Mouse (Mus musculus) kidney, embryonic 15.5 days (tissue): ENCODE measurements around the gene Ptch2. TPM values are rescaled to one million over a fixed set of nuclear protein-coding genes. Genes with fewer than 3 reads are reported as not detected.

ENCODE experiments used
- ATAC-seq: fragments of 200-750 bp; cut with Nextera tagmentation; replicated peaks from 2 replicates; pipeline ENCODE4 v1.8.0; 2017; ENCODE audit warnings: moderate TSS enrichment; ENCODE audit not compliant: low FRiP score
- H3K27ac ChIP-seq: fragments of 300-500 bp; sonication (generic); 2 replicates; pipeline ENCODE4 v1.5.1; 2015; ENCODE audit warnings: mild to moderate bottlenecking, inconsistent platforms
- H3K27me3 ChIP-seq: fragments of 300-500 bp; sonication (generic); 2 replicates; pipeline ENCODE4 v1.6.1; 2015; ENCODE audit warnings: inconsistent platforms
- H3K36me3 ChIP-seq: fragments of 300-500 bp; sonication (generic); 2 replicates; pipeline ENCODE4 v1.6.1; 2015; ENCODE audit warnings: inconsistent platforms
- H3K4me1 ChIP-seq: fragments of 300-500 bp; sonication (generic); 2 replicates; pipeline ENCODE4 v1.6.1; 2015; ENCODE audit warnings: inconsistent platforms
- H3K4me2 ChIP-seq: fragments of 300-500 bp; sonication (generic); 2 replicates; pipeline ENCODE4 v1.6.1; 2015; ENCODE audit warnings: moderate library complexity, mild to moderate bottlenecking, inconsistent platforms
- H3K4me3 ChIP-seq: fragments of 300-500 bp; sonication (generic); replicated peaks from 2 replicates; pipeline ENCODE4 v1.5.1; 2015; ENCODE audit warnings: mild to moderate bottlenecking, inconsistent platforms
- H3K9ac ChIP-seq: fragments of 300-500 bp; sonication (generic); 2 replicates; pipeline ENCODE4 v1.6.1; 2015; ENCODE audit warnings: mild to moderate bottlenecking, inconsistent platforms
- H3K9me3 ChIP-seq: fragments of 300-500 bp; sonication (generic); replicated peaks from 2 replicates; pipeline ENCODE4 v1.6.1; 2016; ENCODE audit warnings: inconsistent platforms
- WGBS: fragments of 180-500 bp; shearing (Covaris S2); methylation state at CpG from one replicate; pipeline ENCODE4 v1.1.7; 2015; ENCODE audit warnings: mixed read lengths; 5-methylcytosine and 5-hydroxymethylcytosine counted together
- polyA plus RNA-seq: library from polyadenylated mRNA; unstranded; fragments of >200 nt; fragmentation: Nextera tagmentation; extraction: Ambion mirVana; gene quantifications from 2 replicates; pipeline ENCODE4 v1.2.1, GENCODE M21; 2015

Ptch2 gene
- polyA plus RNA-seq, 1 experiment from 2014 or later = 10.2 TPM

DNA sequence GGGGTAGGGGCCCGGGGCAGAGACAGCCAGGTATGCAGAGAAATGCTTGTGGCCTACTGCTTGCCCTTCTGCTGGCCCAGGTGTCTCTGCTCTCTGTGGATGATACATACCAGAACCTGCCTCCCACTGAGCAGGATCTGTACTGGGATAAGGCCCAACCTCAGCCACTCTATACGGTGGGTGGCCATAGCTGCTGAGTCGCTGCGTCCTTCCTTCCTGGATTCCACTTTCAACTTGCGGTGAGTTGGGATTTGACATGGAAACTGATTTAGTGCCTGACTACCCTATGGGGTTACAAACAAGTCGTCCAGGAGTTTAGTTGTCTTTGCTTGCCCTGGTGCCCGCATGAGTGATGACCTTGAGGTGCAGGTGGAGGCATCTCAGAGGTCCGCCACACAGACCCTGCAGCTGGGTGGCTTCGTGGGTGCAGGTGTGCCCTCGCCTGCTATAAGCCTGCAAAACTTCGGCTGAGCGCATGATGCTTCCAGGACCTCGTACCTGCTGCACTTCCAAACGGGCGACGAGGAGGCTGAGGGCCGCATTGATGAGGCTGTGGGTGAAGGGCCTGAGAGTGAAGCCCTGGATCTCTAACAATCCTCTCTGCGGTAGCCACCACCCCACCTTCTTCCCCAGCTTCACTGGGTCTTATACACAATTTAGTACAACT lies 52.3 kb downstream of the Ptch2 start:
- H3K27me3 ChIP-seq = no peaks in the 10 kb centered on the region
- 69% methylated on average over 18 of the region's 18 CpGs for WGBS
- no peak overlapping the region for H3K4me3 ChIP-seq
- peaks cover 50% of the 10 kb centered on the region for H3K36me3 ChIP-seq
- H3K4me1 ChIP-seq = peaks cover 9% of the 10 kb centered on the region
- H3K9ac ChIP-seq = no peak overlapping the region
- H3K4me2 ChIP-seq = no peak overlapping the region
- H3K9me3 ChIP-seq = no peaks in the 10 kb centered on the region
- H3K27ac ChIP-seq = peak overlapping the region; percentile 42; the same call in 1 of the 2 replicates
- no peak for ATAC-seq

DNA sequence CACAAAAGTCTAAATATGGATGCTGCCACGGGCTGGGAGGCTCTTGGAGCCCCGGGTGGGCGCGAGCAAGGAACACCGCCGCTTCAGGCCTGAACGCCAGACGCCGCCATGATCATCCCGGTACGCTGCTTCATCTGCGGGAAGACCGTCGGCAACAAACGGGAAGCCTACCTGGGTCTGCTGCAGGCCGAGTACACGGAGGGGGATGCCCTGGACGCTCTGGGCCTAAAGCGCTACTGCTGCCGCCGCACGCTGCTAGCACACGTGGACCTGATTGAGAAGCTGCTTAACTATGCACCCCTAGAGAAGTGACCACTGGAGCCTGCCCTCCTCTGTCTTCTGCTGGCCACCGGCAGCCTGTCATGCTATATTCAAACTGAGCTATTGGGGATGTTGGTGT lies 52.9 kb downstream of the Ptch2 start:
- H3K4me2 ChIP-seq = no peak overlapping the region
- 73% methylated on average over 24 of the region's 24 CpGs for WGBS
- H3K27me3 ChIP-seq = no peaks in the 10 kb centered on the region
- peaks cover 57% of the 10 kb centered on the region for H3K36me3 ChIP-seq
- peaks cover 15% of the 10 kb centered on the region for H3K4me1 ChIP-seq
- no peaks in the 10 kb centered on the region for H3K9me3 ChIP-seq
- no peak overlapping the region for H3K9ac ChIP-seq
- H3K27ac ChIP-seq = 0 out of 2 replicates have a peak overlapping the region, but pooled peaks have one; percentile 42
- ATAC-seq = 0 out of 2 replicates have a peak, but pooled peaks have one; percentile 19
- no peak overlapping the region for H3K4me3 ChIP-seq

DNA sequence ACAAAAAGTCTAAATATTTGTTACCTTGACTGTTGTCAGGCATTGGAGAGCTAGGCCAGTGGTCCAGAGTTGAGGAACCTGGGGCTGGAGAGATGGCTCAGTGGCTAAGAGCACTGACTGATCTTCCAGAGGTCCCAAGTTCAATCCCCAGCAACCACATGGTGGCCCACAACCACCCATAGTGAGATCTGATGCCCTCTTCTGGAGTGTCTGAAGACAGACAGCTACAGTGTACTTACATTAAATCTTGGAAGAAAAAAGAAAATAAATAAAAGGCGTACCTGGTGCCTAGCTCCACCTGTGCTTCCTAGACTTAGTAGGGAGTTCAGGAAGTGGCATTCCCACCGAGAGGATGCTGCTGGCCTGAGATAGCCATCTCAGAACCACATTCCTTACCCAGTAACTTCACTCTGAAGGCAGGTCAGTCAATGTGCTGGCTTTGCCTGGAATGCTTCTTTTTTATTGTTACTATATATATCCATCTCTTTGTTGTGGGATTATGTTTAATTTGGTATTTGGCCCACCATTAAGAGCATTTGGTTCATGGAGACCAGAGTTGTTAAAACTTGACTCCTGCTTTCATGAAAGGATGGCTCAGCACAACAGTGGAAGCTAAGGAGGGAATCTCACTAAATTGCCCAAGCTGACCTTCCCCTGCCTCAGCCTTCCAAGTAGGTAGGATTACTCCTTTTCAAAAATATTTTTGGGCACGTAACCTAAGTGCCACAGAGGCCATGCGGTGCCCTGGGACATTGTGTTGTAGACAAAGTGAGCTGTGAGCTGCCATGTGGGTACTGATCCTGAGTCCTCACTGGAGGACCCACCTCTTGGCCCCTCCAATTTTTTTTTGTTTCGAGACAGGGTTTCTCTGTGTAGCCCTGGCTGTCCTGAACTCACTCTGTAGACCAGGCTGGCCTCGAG lies 53.7 kb downstream of the Ptch2 start:
- Histone ChIP-seq H3K4me2 (no peak overlapping the region), H3K4me1 (peaks cover 22% of the 10 kb centered on the region), H3K36me3 (peaks cover 64% of the 10 kb centered on the region), H3K27me3 (no peaks in the 10 kb centered on the region), H3K9ac (no peak overlapping the region), H3K27ac (0 out of 2 replicates have a peak overlapping the region, but pooled peaks have one; percentile 42), H3K4me3 (no peak overlapping the region), H3K9me3 (no peaks in the 10 kb centered on the region)
- ATAC-seq = no peak; the same call in 1 of the 2 replicates
- 75% methylated on average over 6 of the region's 6 CpGs for WGBS

DNA sequence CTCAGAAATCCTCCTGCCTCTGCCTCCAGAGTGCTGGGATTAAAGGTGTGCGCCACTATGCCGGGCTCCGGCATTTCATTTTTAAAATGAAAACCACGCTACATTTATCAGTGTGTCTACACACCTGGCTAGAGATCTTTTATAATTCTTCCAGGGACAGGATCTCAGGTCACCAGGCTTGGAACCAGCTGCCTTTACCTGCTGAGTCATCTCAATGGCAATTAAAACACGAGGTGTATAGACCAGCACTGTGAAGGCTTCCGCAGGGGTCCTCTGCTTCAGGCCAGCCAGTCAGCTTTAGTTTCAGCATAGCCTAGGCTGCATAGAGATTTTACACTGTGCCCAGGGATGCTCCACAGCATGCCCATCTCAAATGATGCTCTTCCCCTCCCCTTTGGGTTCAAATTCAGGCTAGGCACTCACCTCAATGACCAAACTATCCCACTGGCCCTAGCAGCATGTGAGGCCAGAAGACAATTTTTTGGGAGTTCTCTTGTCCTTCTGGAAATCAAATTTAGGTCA lies 54.4 kb downstream of the Ptch2 start:
- Histone ChIP-seq H3K9ac (no peak overlapping the region), H3K36me3 (peaks cover 69% of the 10 kb centered on the region), H3K9me3 (no peaks in the 10 kb centered on the region), H3K27me3 (no peaks in the 10 kb centered on the region), H3K4me2 (no peak overlapping the region), H3K27ac (no peak overlapping the region), H3K4me3 (no peak overlapping the region), H3K4me1 (peaks cover 26% of the 10 kb centered on the region)
- WGBS = 91% methylated on average over 6 of the region's 6 CpGs
- no peak for ATAC-seq

DNA sequence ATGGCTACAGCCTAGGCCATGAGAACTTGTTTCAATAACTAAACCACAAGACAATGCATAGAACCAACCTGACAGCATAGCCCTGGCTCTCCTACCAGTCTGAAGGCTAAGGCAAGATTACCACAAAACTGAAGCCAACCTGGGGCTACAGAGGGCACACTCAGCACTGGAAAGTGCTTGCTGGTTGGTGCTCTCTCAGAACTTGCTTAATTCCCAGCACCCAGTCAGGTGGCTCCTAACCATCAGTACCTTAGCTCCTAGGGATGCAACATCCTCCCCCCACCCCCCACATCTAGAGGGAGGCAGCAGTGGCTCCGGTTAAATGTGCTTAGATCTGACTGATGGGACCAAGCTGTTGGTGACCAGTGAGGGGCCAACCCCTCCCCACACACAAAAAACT lies 55.5 kb downstream of the Ptch2 start:
- Histone ChIP-seq H3K9ac (no peak overlapping the region), H3K4me2 (no peak overlapping the region), H3K27me3 (no peaks in the 10 kb centered on the region), H3K36me3 (peaks cover 69% of the 10 kb centered on the region), H3K9me3 (no peaks in the 10 kb centered on the region), H3K4me3 (no peak overlapping the region), H3K4me1 (peaks cover 26% of the 10 kb centered on the region), H3K27ac (no peak overlapping the region)
- 44% methylated on average over 1 of the region's 1 CpGs for WGBS
- ATAC-seq = no peak

DNA sequence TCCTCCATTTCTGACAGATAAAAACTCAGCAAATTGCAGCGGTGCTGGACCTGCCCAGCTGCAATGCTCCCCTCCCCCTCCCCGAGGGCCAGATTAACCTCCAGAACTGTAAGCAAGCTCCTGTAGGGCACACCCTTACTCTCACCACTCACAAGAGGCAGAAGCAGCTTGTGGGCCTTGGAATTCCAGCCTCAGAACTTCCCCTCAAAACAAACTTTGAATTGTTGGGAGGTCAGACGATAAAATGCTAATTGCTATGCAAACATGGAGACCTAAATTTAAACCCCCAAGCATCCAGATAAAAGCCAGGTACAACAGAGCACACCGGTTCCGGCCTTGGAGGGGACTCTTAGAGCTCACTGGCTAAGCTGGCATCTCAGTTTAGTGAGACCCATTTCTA lies 56.8 kb downstream of the Ptch2 start:
- no peaks in the 10 kb centered on the region for H3K9me3 ChIP-seq
- no peak overlapping the region for H3K9ac ChIP-seq
- ATAC-seq = no peak
- peaks cover 26% of the 10 kb centered on the region for H3K4me1 ChIP-seq
- H3K4me2 ChIP-seq = 0 out of 2 replicates have a peak overlapping the region, but pooled peaks have one; percentile 80
- H3K27me3 ChIP-seq = no peaks in the 10 kb centered on the region
- H3K36me3 ChIP-seq = peaks cover 69% of the 10 kb centered on the region
- 81% methylated on average over 5 of the region's 5 CpGs for WGBS
- H3K27ac ChIP-seq = 0 out of 2 replicates have a peak overlapping the region, but pooled peaks have one; percentile 3
- H3K4me3 ChIP-seq = peak overlapping the region; percentile 5; the same call in 1 of the 2 replicates

DNA sequence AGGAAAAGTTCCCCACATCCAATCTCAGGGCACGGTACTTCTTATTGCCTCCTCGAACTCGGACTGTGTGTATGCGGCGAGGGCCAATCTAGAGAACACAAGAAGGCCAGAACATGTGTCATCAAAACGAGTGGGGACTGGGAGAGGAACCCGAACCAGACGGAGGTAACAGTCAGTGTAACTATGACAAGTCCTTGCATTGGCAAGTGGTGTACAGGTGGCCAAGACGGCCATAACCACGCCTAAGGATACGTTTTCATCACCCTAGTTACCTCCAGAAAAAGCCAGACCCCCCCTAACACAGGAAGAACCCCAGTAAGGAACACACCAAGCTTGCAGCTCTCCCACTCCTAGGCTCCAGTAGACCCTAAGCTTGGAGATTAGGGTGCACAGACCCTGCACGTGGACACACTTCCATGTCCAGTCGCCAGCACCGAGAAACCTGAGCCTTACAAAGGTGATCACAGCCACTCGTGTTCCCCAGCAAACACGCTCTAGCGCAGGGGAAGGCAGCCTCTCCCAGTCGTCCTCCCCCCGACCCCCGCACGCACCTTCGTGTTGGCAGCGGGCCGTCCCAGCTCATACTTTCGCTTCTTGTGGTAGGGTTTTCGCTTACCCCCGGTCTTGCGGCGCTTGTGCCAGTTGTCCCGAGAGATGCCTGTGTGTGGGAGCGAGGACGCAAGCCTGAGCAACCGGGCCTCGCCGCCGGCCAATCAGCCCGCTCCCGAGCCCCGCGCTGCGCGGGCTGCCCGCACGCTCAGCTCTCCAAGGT lies 59.3 kb downstream of the Ptch2 start:
- peak overlapping the region; percentile 96 for H3K4me3 ChIP-seq
- no peaks in the 10 kb centered on the region for H3K9me3 ChIP-seq
- peak overlapping the region; percentile 95 for H3K27ac ChIP-seq
- H3K4me1 ChIP-seq = peaks cover 26% of the 10 kb centered on the region
- peak overlapping the region; percentile 80 for H3K4me2 ChIP-seq
- H3K36me3 ChIP-seq = peaks cover 65% of the 10 kb centered on the region
- H3K27me3 ChIP-seq = no peaks in the 10 kb centered on the region
- peak overlapping the region; percentile 99 for H3K9ac ChIP-seq
- ATAC-seq = peak; percentile 13; the same call in 1 of the 2 replicates
- WGBS = 1% methylated on average over 44 of the region's 44 CpGs

DNA sequence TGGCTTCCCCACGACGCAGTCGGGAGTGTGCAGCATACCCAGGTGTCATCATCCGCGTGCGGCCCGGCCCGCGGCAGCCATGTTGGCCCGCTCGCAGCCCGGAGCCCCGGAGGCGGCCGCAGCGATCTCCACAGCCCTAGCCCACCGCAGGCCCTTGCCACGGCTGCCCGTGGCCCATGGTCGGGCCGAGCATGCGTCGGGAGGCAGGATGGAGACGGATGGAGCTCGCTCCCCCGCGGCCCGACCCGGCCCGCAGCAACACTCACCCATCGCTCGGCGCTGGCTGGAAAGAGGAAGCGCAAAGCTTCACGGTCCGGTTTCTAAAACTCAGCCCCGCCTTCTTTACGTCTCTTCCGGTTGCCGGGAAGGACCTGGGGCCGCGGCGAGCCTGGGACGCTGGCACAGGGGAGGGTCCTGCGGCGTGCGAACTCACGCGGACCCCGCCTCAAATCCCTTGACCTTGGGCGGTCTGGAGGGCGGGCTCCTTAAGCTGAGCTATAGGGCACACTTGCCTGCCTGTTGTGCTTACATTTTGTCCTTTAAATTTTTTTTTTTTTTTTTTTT lies 60.0 kb downstream of the Ptch2 start, which contains the start of gene Rps8:
Rps8 (minus strand) TSS at position 452 of the 564 bp plus-strand sequence.
- WGBS = under 1% methylated on average over 52 of the region's 52 CpGs
- Histone ChIP-seq H3K27ac (peak within 1 kb of the TSS; percentile 95), H3K36me3 (peaks cover 65% of the 10 kb centered on the region), H3K27me3 (no peaks in the 10 kb centered on the region), H3K9ac (peak within 1 kb of the TSS; percentile 99), H3K4me2 (peak within 1 kb of the TSS; percentile 80), H3K4me3 (peak within 1 kb of the TSS; percentile 96), H3K9me3 (no peaks in the 10 kb centered on the region), H3K4me1 (peaks cover 26% of the 10 kb centered on the region)
- peak; percentile 94 for ATAC-seq

DNA sequence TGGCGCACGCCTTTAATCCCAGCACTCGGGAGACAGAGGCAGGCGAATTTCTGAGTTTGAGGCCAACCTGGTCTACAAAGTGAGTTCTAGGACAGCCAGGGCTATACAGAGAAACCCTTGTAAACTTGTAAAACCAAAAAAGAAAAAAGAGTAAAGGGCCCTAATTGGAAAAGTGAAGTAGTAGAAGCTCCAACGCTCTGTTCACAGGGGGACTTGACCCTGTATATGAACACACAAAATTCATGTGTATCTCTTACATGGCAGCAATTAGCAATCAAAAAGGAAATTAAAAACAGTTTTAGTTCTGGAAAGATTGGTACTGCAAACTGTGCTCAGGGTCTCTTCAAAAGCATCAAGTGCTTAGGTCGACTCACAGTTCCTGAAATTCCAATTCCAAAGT lies 60.5 kb downstream of the Ptch2 start:
- H3K27me3 ChIP-seq = no peaks in the 10 kb centered on the region
- peak overlapping the region; percentile 96 for H3K4me3 ChIP-seq
- H3K27ac ChIP-seq = peak overlapping the region; percentile 95
- H3K36me3 ChIP-seq = peaks cover 65% of the 10 kb centered on the region
- ATAC-seq = no peak
- peak overlapping the region; percentile 41; the same call in 1 of the 2 replicates for H3K9ac ChIP-seq
- 29% methylated on average over 6 of the region's 6 CpGs for WGBS
- H3K4me2 ChIP-seq = peak overlapping the region; percentile 80
- no peaks in the 10 kb centered on the region for H3K9me3 ChIP-seq
- H3K4me1 ChIP-seq = peaks cover 26% of the 10 kb centered on the region

DNA sequence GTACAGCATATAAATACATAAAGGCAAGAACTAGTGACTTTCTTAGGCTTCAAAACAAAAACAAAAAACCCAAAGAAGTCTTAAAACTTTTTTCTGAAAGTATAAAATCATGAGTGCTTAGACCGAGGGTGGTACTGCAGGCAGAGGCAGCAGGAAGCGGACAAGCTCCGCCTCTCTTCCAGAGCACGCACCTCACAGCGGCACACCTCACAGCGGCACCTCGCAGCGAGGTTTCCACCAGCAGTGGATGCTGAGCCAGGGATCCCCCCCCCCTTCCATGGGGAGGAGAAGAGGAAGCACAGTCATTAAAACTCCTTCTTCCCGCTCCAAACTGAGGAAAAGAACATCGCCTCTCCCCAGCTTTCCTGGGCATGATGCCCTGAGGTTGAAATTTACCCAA lies 63.8 kb downstream of the Ptch2 start:
- Histone ChIP-seq H3K4me2 (no peak overlapping the region), H3K9ac (no peak overlapping the region), H3K9me3 (no peaks in the 10 kb centered on the region), H3K4me1 (peaks cover 3% of the 10 kb centered on the region), H3K27me3 (no peaks in the 10 kb centered on the region), H3K27ac (no peak overlapping the region), H3K36me3 (peaks cover 67% of the 10 kb centered on the region), H3K4me3 (no peak overlapping the region)
- WGBS = 84% methylated on average over 10 of the region's 10 CpGs
- no peak for ATAC-seq

DNA sequence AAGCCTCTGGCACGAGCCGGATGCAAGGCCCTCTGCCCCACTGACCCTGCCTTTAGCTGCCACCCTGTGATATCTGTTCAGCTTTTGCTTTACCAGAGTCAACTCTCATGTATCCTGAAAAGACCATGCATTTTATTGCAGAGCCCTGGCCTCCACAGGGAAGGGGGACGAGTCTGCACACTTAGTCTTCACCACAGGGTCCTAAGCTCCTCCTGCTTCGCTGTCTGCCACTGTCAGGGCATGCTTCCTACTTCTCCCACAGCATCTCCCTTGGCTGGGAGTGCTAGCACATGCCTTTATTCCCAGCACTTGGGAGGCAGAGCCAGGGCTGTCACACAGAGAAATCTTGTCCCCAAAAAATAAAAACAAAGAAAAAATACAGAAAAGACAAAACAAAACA lies 65.3 kb downstream of the Ptch2 start:
- Histone ChIP-seq H3K4me1 (no peaks in the 10 kb centered on the region), H3K4me3 (no peak overlapping the region), H3K9me3 (no peaks in the 10 kb centered on the region), H3K9ac (no peak overlapping the region), H3K36me3 (peaks cover 78% of the 10 kb centered on the region), H3K27ac (no peak overlapping the region), H3K27me3 (no peaks in the 10 kb centered on the region), H3K4me2 (no peak overlapping the region)
- WGBS = 69% methylated on average over 4 of the region's 4 CpGs
- ATAC-seq = no peak
